Comparison of ENCODE assay signal across 8 mouse cellular contexts in the genomic region with DNA sequence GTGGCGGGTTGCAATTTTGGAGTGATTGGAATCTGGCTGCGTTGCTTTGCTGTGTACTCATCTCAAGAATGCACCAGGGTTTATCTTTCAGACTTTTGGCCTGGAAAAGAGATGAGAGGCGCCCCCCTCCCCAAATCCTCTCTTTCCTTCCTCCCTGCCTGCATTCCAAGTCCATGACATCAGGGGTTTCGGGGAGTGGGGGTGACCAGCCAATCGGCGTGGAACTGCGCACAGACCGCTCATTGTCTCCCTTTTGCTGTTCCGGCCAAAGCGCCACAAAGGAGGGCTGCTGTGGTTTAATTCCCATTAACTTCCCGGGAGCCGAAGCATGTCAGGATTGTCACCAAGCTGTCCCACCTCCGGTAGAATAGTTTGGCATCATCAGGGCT. TPM values are rescaled to one million over a fixed set of nuclear protein-coding genes. Genes with fewer than 3 reads are reported as not detected.
DNase-seq lines count a peak whose midpoint lies in the region; ATAC-seq and TF ChIP-seq lines count a peak whose summit lies in the region.

No protein-coding gene starts in this region.

- POLR2A ChIA-PET in Patski (lab: Charles Lee): interaction anchor here (0.6 to 3.6 kb wide), 7 partner anchors 20 to 112 kb away, joined by 3 to 19 read pairs (median 4); no protein-coding TSS in a partner anchor

- peak overlapping the region; percentile 90 for H3K4me3 ChIP-seq in hindbrain, embryonic 13.5 days
- H3K4me3 ChIP-seq in lung, postnatal 0 days (ENCODE audit: low read depth, low read length): peak overlapping the region; percentile 79

- no peak for TF ChIP-seq CTCF in Patski (IDR thresholded peaks at IDR 0.05)
- no peak for TF ChIP-seq CTCF in lung, postnatal 0 days (IDR thresholded peaks at IDR 0.05)

- peak; percentile 10 for ATAC-seq in Patski
- ATAC-seq in hindbrain, embryonic 13.5 days (ENCODE audit: low FRiP score): peak; percentile 67
- peak; percentile 44 for ATAC-seq in lung, postnatal 0 days
- ATAC-seq in activated CD4-positive, CD25-positive, alpha-beta regulatory T cell, adult 4 months: no peak

- H3K4me2 ChIP-seq in hindbrain, embryonic 13.5 days: peak overlapping the region; percentile 82
- H3K4me2 ChIP-seq in lung, postnatal 0 days (replicated peaks; ENCODE audit: low read depth, low read length): peak overlapping the region; percentile 75

- no peaks in the 10 kb centered on the region for H3K36me3 ChIP-seq in hindbrain, embryonic 13.5 days
- H3K36me3 ChIP-seq in lung, postnatal 0 days (ENCODE audit: insufficient read depth, low read length): no peaks in the 10 kb centered on the region

- TF ChIP-seq EP300 in lung, postnatal 0 days (IDR thresholded peaks at IDR 0.05): no peak

- CTCF ChIA-PET in Patski (lab: Charles Lee): interaction anchor here (0.9 to 2.2 kb wide), 6 partner anchors 10 to 118 kb away, joined by 3 to 13 read pairs (median 4); no protein-coding TSS in a partner anchor

- peak overlapping the region; percentile 97 for H3K9ac ChIP-seq in hindbrain, embryonic 13.5 days
- H3K9ac ChIP-seq in lung, postnatal 0 days (replicated peaks; ENCODE audit: low read depth): peak overlapping the region; percentile 94

- peak; percentile 56 for DNase-seq in Patski (ENCODE audit: low read depth, low spot score)
- peak; percentile 81 to 86 for DNase-seq in cerebellum, postnatal 10 days
- DNase-seq in frontal cortex, postnatal 14 days (ENCODE audit: low spot score in 2 of 2): peak; percentile 27 to 38
- DNase-seq in layer of hippocampus, postnatal 25 days (ENCODE audit: extremely low spot score in 1 of 2, low spot score in 1 of 2): peak; percentile 31 to 41
- DNase-seq in lung, postnatal 0 days (ENCODE audit: low spot score): peak; percentile 85
- peak; percentile 25 for DNase-seq in retina, postnatal 7 days (ENCODE audit: low read depth, low spot score)

- H3K27ac ChIP-seq in hindbrain, embryonic 13.5 days: peak overlapping the region; percentile 99
- peak overlapping the region; percentile 97 for H3K27ac ChIP-seq in lung, postnatal 0 days (ENCODE audit: low read length)

- no peaks in the 10 kb centered on the region for H3K9me3 ChIP-seq in hindbrain, embryonic 13.5 days
- no peaks in the 10 kb centered on the region for H3K9me3 ChIP-seq in lung, postnatal 0 days (ENCODE audit: low read length)

- 0% methylated on average over 13 of the region's 13 CpGs for WGBS in hindbrain, embryonic 13.5 days
- WGBS in lung, postnatal 0 days: 1% methylated on average over 13 of the region's 13 CpGs

- in situ Hi-C loops in Patski (cut with MboI; ENCODE audit: low pct_unique_long_range_greater_than_20kb): loop anchor here (5.0 kb wide), 1 partner anchor 110 kb away; no protein-coding TSS in a partner anchor

- peaks cover 50% of the 10 kb centered on the region for H3K4me1 ChIP-seq in hindbrain, embryonic 13.5 days (replicated peaks)
- peaks cover 14% of the 10 kb centered on the region; the same call in 1 of the 2 replicates for H3K4me1 ChIP-seq in lung, postnatal 0 days (ENCODE audit: insufficient read depth, low read depth, low read length)

- no peaks in the 10 kb centered on the region for H3K27me3 ChIP-seq in Patski
- 0 out of 2 replicates have a peak, but pooled peaks cover 5% of the 10 kb centered on the region for H3K27me3 ChIP-seq in hindbrain, embryonic 13.5 days
- H3K27me3 ChIP-seq in lung, postnatal 0 days (replicated peaks; ENCODE audit: insufficient read depth, low read length): 0 out of 2 replicates have a peak, but pooled peaks cover 3% of the 10 kb centered on the region

RNA-seq across cellular contexts. Expression of gene Cnn3, which starts 1.2 kb away (rescaled TPM):
- 770 TPM for polyA plus RNA-seq in Patski (2021)
- polyA plus RNA-seq in hindbrain, embryonic 13.5 days (2015; fragmentation: Nextera tagmentation; extraction: Ambion mirVana): 633 and 654 TPM in 2 replicates
- 100 to 1,000 TPM; 109 TPM for total RNA-seq in layer of hippocampus, postnatal 25 days (2021)
- polyA plus RNA-seq in lung, postnatal 0 days (2015; fragmentation: Nextera tagmentation; extraction: Ambion mirVana): 342 and 379 TPM in 2 replicates
- 1 to 10 TPM; 2.5 to 4.1 TPM for polyA plus RNA-seq in activated CD4-positive, CD25-positive, alpha-beta regulatory T cell, adult 4 months (2017; shearing (Covaris generic))

Comparison
In these comparisons a context has a peak if more than half of its experiments do, and no peak if none do; other contexts are left out.
1. DNase-seq: peak in every context shown above with its lines; median percentile 85 in lung, postnatal 0 days; 84 in cerebellum, postnatal 10 days; 56 in Patski; 36 in layer of hippocampus, postnatal 25 days; 32 in frontal cortex, postnatal 14 days; 25 in retina, postnatal 7 days.
2. RNA of gene Cnn3, which starts 1.2 kb away (polyA plus RNA-seq): 770 TPM in Patski (single experiment), 633 to 654 TPM in hindbrain, embryonic 13.5 days and 342 to 379 TPM in lung, postnatal 0 days; 2.5 to 4.1 TPM in activated CD4-positive, CD25-positive, alpha-beta regulatory T cell, adult 4 months; every median in the first group is over 10 times any median in the second.